Mouse (Mus musculus) liver, embryonic 16.5 days (tissue): ENCODE measurements around the gene Zfp580. TPM values are rescaled to one million over a fixed set of nuclear protein-coding genes. Genes with fewer than 3 reads are reported as not detected.

ENCODE experiments used
- ATAC-seq: fragments of 200-750 bp; cut with Nextera tagmentation; 2 replicates; pipeline ENCODE4 v1.8.0; 2017; ENCODE audit warnings: low read depth, mild to moderate bottlenecking, moderate number of reproducible peaks, moderate library complexity
- H3K27ac ChIP-seq: fragments of 300-500 bp; sonication (generic); 2 replicates; pipeline ENCODE4 v1.5.1; 2014; ENCODE audit warnings: mild to moderate bottlenecking, low read length
- H3K27me3 ChIP-seq: fragments of 300-500 bp; sonication (generic); 2 replicates; pipeline ENCODE4 v1.6.1; 2014; ENCODE audit warnings: low read depth, low read length, mixed read lengths; ENCODE audit not compliant: control insufficient read depth, insufficient read depth
- H3K36me3 ChIP-seq: fragments of 300-500 bp; sonication (generic); 2 replicates; pipeline ENCODE4 v1.6.1; 2014; ENCODE audit warnings: mild to moderate bottlenecking; ENCODE audit not compliant: control insufficient read depth, insufficient read depth
- H3K4me1 ChIP-seq: fragments of 300-500 bp; sonication (generic); 2 replicates; pipeline ENCODE4 v1.6.1; 2014; ENCODE audit warnings: low read depth, low read length, mixed read lengths; ENCODE audit not compliant: control insufficient read depth
- H3K4me2 ChIP-seq: fragments of 300-500 bp; sonication (generic); 2 replicates; pipeline ENCODE4 v1.6.1; 2014; ENCODE audit warnings: low read depth, low read length, mixed read lengths
- H3K4me3 ChIP-seq: fragments of 300-500 bp; sonication (generic); 2 replicates; pipeline ENCODE4 v1.5.1; 2014; ENCODE audit warnings: low read depth, mild to moderate bottlenecking, low read length
- H3K9ac ChIP-seq: fragments of 300-500 bp; sonication (generic); 2 replicates; pipeline ENCODE4 v1.6.1; 2014; ENCODE audit warnings: low read depth, low read length
- H3K9me3 ChIP-seq: fragments of 300-500 bp; sonication (generic); replicated peaks from 2 replicates; pipeline ENCODE4 v1.6.1; 2016; ENCODE audit warnings: low read length; ENCODE audit not compliant: control insufficient read depth
- WGBS: fragments of 180-500 bp; shearing (Covaris S2); extraction: QIAGEN DNeasy Blood & Tissue Kit; methylation state at CpG from one replicate; pipeline ENCODE4 v1.1.7; 2014; ENCODE audit not compliant: insufficient replicate concordance; 5-methylcytosine and 5-hydroxymethylcytosine counted together
- polyA plus RNA-seq: library from polyadenylated mRNA; unstranded; fragments of >200 nt; fragmentation: Nextera tagmentation; extraction: Ambion mirVana; gene quantifications from 2 replicates; pipeline ENCODE4 v1.2.1, GENCODE M21; 2015

Gene Zfp580
- polyA plus RNA-seq, 1 experiment from 2014 or later, result 1.8 TPM

DNA sequence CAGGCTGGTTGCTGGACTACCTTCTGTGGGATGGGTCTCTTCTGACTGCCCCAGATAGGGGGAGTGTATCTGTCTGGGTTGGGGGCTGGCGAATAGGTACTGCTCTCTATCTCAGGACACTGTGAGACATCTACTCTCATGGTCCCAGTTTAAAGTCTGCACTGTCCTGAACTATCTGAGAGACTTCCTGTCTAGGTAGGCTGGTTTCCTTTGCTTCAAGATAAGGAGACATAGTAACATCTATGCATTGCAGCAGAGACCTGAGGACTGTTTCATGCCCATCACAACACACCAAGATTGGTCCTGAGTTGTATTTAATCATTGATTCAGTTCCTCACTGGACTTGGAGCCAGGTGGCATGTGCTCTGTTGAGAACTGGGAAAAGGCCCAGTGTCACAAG lies 34.2 kb downstream of the Zfp580 start:
- 50% methylated on average over 1 of the region's 1 CpGs for WGBS
- ATAC-seq, result no peak
- no peaks in the 10 kb centered on the region for H3K9me3 ChIP-seq
- H3K4me3 ChIP-seq, result no peak overlapping the region
- H3K4me1 ChIP-seq, result peaks cover 39% of the 10 kb centered on the region
- H3K36me3 ChIP-seq, result peaks cover 43% of the 10 kb centered on the region
- H3K4me2 ChIP-seq, result no peak overlapping the region
- no peak overlapping the region for H3K27ac ChIP-seq
- no peaks in the 10 kb centered on the region for H3K27me3 ChIP-seq
- H3K9ac ChIP-seq, result no peak overlapping the region

GRCm38 (mm10) chr7:5086921-5087440 lies 35.6 kb downstream of the Zfp580 start:
- Histone ChIP-seq H3K27ac (no peak overlapping the region), H3K4me3 (no peak overlapping the region), H3K27me3 (no peaks in the 10 kb centered on the region), H3K4me1 (peaks cover 35% of the 10 kb centered on the region), H3K4me2 (no peak overlapping the region), H3K9ac (no peak overlapping the region), H3K36me3 (peaks cover 57% of the 10 kb centered on the region), H3K9me3 (no peaks in the 10 kb centered on the region)
- no peak for ATAC-seq
- WGBS, result 74% methylated on average over 5 of the region's 5 CpGs

GRCm38 (mm10) chr7:5087886-5088285 lies 36.5 kb downstream of the Zfp580 start:
- H3K9me3 ChIP-seq, result no peaks in the 10 kb centered on the region
- H3K4me3 ChIP-seq, result no peak overlapping the region
- peaks cover 66% of the 10 kb centered on the region for H3K36me3 ChIP-seq
- H3K9ac ChIP-seq, result no peak overlapping the region
- WGBS, result 74% methylated on average over 4 of the region's 4 CpGs
- no peak overlapping the region for H3K27ac ChIP-seq
- no peak overlapping the region for H3K4me2 ChIP-seq
- peaks cover 28% of the 10 kb centered on the region for H3K4me1 ChIP-seq
- no peak for ATAC-seq
- H3K27me3 ChIP-seq, result no peaks in the 10 kb centered on the region

DNA sequence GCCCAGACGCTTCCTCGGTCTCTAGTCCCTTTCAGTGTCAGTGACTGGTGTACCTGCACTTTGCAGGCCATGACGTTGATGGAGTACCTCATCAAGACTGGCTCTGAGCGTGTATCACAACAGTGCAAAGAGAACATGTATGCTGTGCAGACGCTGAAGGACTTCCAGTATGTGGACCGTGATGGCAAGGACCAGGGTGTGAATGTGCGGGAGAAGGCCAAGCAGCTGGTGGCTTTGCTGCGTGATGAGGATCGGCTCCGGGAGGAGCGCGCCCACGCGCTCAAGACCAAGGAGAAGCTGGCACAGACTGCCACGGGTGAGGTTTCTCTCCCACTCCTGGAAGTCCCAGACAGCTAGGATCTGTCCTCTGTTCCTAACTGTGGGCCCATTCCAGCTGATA lies 38.5 kb downstream of the Zfp580 start:
- H3K36me3 ChIP-seq, result peaks cover 71% of the 10 kb centered on the region
- 91% methylated on average over 15 of the region's 15 CpGs for WGBS

GRCm38 (mm10) chr7:5091008-5091728 lies 39.8 kb downstream of the Zfp580 start:
- Histone ChIP-seq H3K4me2 (no peak overlapping the region), H3K27ac (no peak overlapping the region), H3K36me3 (peaks cover 76% of the 10 kb centered on the region), H3K9ac (no peak overlapping the region), H3K4me1 (peaks cover 10% of the 10 kb centered on the region), H3K27me3 (no peaks in the 10 kb centered on the region), H3K4me3 (no peak overlapping the region), H3K9me3 (no peaks in the 10 kb centered on the region)
- WGBS, result 82% methylated on average over 15 of the region's 15 CpGs
- peak; percentile 36 for ATAC-seq

More for the DNA sequence above, 38.5 kb downstream of the Zfp580 start:
- no peak for ATAC-seq
- Histone ChIP-seq H3K9ac (no peak overlapping the region), H3K4me1 (peaks cover 15% of the 10 kb centered on the region), H3K9me3 (no peaks in the 10 kb centered on the region), H3K4me2 (no peak overlapping the region), H3K27ac (no peak overlapping the region), H3K27me3 (no peaks in the 10 kb centered on the region), H3K4me3 (no peak overlapping the region)

- no peak overlapping the region for H3K27ac ChIP-seq
- H3K4me3 ChIP-seq, result no peak overlapping the region
- H3K9ac ChIP-seq, result no peak overlapping the region
- no peak for ATAC-seq
- H3K4me1 ChIP-seq, result peaks cover 10% of the 10 kb centered on the region
- WGBS, result 87% methylated on average over 6 of the region's 6 CpGs
- H3K4me2 ChIP-seq, result no peak overlapping the region
- no peaks in the 10 kb centered on the region for H3K27me3 ChIP-seq
- no peaks in the 10 kb centered on the region for H3K9me3 ChIP-seq
- peaks cover 78% of the 10 kb centered on the region for H3K36me3 ChIP-seq
Observed at GRCm38 (mm10) chr7:5092381-5092780, 41.0 kb downstream of the Zfp580 start.

DNA sequence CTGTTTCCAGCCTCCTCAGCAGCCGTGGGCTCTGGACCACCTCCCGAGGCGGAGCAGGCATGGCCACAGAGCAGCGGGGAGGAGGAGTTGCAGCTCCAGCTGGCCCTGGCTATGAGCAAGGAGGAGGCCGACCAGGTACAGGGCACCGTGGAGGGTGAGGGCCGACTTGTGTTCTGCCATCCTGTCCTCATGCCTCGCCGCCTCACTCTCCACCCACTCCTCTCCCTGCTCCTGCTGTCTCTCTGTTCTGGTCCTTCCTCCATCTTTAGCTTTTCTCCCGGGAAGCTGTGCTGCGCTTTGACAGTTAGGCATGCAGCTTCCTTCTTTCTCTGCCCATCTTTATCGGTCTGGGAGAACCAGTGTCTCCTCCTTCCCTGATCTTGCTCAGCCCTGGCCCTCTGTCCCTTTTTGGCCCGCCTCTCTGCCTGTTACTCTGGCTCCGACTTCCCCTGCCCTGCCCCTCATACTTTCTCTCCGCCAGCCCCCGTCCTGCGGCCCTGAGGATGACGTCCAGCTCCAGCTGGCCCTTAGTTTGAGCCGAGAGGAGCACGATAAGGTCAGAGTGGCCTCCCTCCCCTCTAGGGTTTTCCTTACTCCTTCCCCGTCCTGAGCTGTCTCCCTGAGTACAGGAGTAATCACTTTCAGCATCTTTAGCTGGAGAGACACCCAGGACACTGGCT lies 41.6 kb downstream of the Zfp580 start:
- H3K36me3 ChIP-seq, result peaks cover 82% of the 10 kb centered on the region
- H3K4me3 ChIP-seq, result no peak overlapping the region
- WGBS, result 83% methylated on average over 21 of the region's 21 CpGs
- H3K9me3 ChIP-seq, result no peaks in the 10 kb centered on the region
- H3K4me2 ChIP-seq, result no peak overlapping the region
- H3K9ac ChIP-seq, result no peak overlapping the region
- H3K27ac ChIP-seq, result no peak overlapping the region
- no peak for ATAC-seq
- no peaks in the 10 kb centered on the region for H3K27me3 ChIP-seq
- peaks cover 6% of the 10 kb centered on the region for H3K4me1 ChIP-seq

DNA sequence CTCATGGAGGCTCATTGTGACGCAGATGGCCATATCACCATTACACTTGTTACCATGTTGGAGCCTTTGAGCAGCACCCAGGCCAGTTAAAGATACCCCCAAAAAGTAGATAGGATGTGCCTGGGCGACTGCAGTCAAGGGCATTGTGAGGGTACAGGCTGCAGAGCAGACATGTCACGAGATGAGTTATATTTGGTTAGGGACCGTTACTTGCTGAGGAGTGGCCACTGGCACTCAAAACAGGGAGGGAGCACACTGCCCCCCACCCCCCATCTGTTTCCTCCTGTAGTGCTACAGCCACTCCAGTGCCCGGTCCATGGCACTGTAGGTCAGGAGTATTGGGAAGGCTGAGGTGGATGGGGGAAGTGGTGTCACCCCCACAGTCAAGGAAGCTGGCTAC lies 47.4 kb downstream of the Zfp580 start:
- WGBS, result 84% methylated on average over 5 of the region's 5 CpGs
- Histone ChIP-seq H3K27me3 (no peaks in the 10 kb centered on the region), H3K9ac (no peak overlapping the region), H3K27ac (no peak overlapping the region), H3K4me2 (no peak overlapping the region), H3K4me1 (no peaks in the 10 kb centered on the region), H3K4me3 (no peak overlapping the region), H3K9me3 (no peaks in the 10 kb centered on the region), H3K36me3 (peaks cover 41% of the 10 kb centered on the region)
- ATAC-seq, result no peak

- no peak overlapping the region for H3K4me2 ChIP-seq
- H3K4me3 ChIP-seq, result no peak overlapping the region
- H3K9me3 ChIP-seq, result no peaks in the 10 kb centered on the region
- H3K27ac ChIP-seq, result no peak overlapping the region
- H3K27me3 ChIP-seq, result no peaks in the 10 kb centered on the region
- WGBS, result 67% methylated on average over 3 of the region's 3 CpGs
- no peaks in the 10 kb centered on the region for H3K4me1 ChIP-seq
- no peak for ATAC-seq
- H3K36me3 ChIP-seq, result peaks cover 32% of the 10 kb centered on the region
- no peak overlapping the region for H3K9ac ChIP-seq
Observed at GRCm38 (mm10) chr7:5099796-5100195, 48.5 kb downstream of the Zfp580 start.
